Mouse (Mus musculus) mature B cell (primary cell): ENCODE data around the gene Mthfd2.
"Not testable (repeated sequence)": the region's sequence is repeated elsewhere in the genome, so short reads cannot be mapped to it uniquely, and the experiment has no call there.

Source experiments
- in situ Hi-C: fragments of 300-500 bp; cut with MboI; formaldehyde crosslinking; loops from 2 replicates; pipeline ENCODE4 v1.14.3; 2019

Mthfd2 gene

GRCm38 (mm10) chr6:83325525-83326393 is at the start of gene Mthfd2, which contains the start of gene Mob1a:
TSS of gene Mthfd2 (minus strand) at chr6:83325908.
TSS of gene Mob1a (plus strand) at chr6:83326016.
- in situ Hi-C loops: no loop called here

DNA sequence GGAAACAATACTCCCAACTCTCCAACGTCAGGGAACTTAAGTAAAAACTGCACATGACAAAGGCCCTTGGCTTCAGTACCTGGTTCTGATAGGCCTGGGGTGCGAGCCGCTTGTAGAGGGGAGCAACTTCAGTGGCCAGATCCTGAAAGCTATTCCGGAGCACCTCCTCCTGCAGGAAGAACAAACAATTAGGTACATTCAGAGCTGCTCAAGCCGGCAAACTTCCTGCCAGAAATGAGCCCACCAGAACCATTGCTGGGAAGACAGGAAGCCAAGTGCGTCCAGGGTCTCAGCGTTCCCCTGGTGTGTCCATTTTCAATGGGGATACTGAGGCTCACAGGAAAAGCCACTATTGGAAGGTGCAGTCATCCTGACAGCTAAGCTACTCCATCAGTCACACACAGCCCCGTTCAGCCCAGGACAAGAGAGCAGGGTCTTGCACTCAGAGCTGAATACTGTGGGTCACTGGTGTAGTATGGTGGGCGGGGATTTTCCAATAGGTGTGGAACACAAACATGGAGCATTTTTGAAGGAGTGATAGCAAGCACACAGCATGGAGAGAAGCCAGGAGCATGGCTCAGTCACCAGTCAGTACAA is 48.1 kb upstream of the Mthfd2 start:
- in situ Hi-C loops: no loop called here

GRCm38 (mm10) chr6:83371350-83371749 is 45.6 kb upstream of the Mthfd2 start:
- in situ Hi-C loops: no loop called here

DNA sequence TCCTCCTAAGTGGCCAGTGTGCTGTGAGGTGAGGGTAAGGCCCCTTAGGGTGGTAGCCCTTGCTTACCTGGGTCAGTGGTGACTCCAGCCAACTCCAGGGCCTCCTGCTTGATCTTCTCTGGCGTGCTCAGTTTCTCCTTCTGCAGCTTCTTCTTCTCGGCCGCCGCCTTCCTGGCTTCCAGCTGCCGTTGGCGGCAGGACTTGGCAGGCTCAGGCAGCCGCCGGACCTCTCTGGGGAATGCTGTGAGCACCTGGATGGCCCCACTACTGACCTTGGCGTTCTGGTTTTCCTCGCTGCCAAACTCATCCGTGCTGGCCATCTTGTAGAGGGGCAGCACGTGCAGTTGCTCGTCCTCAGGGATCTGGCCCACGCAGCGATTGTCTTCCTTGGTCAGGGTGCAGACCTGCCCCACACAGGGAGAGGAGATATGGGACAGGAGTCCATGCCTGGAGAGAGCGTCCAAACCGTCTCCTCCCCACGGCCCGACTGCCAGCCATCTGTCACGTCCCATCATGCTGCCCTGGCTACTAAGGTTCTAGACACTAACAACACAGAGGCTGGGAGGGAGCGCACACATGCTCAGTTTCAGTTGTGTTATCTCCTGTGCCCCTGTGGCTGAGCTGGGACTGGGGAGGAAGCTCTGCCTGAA is 44.7 kb upstream of the Mthfd2 start:
- in situ Hi-C loops: no loop called here

DNA sequence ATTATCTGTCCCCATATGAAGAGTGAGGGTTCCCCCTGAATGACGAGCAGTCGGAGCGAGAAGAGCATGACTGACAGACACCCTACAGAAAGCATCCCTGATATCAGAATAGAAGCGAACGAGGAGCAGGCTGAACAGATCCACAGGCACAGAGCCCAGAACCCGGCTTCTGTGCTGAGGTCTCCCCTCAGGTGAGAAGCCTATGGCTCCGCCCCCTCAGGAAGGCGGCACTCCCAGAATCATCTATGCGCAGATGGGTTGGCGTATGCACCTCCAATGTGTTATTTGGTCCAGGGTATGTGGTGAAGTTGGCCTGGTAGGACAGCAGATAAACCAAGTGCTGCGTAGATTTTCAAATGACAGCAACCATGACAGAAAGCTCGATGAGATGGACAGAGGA is 37.4 kb upstream of the Mthfd2 start:
- in situ Hi-C loops: no loop called here

- in situ Hi-C loops: no loop called here
Observed at GRCm38 (mm10) chr6:83361523-83362248, 36.0 kb upstream of the Mthfd2 start.

GRCm38 (mm10) chr6:83357436-83357835 is 31.7 kb upstream of the Mthfd2 start:
- in situ Hi-C loops: loop anchor here (5.0 kb wide), 1 partner anchor 155 kb away; no protein-coding TSS in a partner anchor

DNA sequence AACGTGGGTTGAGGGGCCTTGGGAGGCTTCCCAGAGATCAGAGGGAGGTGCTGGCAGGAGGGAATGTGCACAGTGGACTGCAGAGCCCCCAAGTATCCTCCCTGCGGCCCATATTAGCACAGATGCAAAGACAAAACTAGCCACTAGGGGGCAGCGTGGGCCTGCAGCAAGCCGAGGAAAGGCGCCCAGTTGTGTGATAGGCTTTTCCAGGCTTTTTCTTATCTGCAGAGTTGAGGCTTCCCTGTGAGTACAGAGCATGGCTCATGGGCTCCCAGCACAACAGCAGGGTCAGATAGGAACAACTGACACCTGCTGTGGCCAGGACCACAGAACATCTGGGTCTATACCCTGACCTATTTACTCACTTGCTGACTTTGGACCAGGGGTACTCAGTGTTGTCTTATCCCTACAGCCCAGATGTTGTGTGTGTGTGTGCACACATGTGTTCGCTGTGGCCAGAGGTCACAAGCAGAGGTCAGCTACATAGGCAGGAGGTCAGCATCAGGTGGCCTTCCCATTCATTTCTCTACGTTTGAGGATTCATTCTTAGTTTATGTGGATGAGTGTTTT is 30.9 kb upstream of the Mthfd2 start:
- in situ Hi-C loops: loop anchor here (5.0 kb wide), 1 partner anchor 156 kb away; no protein-coding TSS in a partner anchor

DNA sequence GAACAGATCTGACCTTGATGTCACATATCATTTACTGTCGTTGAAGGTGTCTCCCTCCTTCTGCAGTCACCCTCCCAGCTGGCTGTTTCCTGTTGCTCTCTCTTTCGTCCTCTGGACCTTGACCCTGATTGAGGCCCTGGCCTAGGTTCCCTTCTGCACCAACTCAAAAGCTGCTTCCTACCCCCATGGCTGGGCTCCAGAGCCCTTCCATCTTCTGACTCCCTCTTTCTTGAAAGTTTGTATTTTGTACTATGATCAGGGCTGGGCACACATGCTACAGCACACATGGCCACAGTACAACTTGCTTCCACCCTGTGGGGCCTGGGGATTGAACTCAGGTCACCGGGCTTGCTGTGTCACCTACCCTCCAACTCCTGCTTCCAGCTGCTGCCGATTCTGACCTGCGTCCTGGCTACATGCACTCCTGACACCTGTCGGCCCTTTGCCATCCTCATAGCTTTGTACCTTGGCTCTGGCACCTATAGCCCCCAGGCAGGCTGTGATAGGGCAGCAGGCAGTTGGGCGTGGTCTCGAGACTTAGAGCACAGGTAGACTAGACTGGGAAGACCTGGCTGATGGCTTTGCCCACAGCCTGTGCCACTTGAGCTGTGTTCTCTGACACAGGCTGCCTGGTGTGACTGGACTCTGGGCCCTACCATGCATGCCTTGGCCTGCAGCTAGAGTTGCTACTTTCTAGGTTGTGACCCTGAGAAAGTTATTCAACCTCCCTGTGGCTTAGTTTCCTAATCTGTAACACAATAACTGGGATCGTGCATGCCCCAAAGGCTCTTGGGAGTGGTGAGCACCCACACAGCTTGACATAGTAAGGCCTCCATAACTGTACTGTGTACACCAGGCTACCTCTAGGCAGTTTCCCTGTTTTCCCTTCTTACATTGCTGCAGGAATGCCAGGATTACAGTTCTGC is 29.4 kb upstream of the Mthfd2 start:
- in situ Hi-C loops: loop anchor here (5.0 kb wide), 1 partner anchor 157 kb away; no protein-coding TSS in a partner anchor

DNA sequence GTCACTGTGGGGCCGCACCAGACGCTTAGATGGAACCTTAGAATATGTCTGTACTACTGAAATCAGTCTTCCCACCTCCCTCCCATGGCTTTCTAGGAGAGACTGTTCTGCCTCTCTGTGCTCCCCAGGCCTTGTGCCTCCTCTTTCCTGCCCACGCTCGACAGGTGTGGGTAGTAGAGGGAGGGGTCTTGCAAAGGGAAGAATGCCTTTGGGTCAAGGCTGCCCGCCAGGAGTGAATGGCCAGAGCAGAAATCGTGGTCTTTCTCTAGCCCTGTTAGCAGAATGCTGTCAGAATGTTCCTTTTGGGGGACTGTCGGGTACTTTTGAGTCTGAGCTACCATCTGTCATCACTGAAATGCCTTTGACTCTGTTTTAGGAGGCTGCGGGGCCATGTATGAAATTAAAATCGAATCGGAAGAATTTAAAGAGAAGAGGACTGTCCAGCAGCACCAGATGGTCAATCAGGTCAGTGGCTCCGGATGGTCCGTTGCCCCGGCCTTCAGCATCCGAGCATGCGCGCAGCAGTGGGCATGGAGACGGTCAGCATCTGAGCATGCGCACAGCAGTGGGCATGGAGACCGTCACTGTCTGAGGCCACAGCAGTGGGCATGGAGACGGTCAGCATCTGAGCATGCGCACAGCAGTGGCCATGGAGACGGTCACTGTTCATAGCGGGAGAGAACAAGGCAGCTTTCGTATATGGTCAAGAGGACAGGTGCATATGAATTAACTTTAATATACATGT is 27.1 kb upstream of the Mthfd2 start:
- in situ Hi-C loops: no loop called here

DNA sequence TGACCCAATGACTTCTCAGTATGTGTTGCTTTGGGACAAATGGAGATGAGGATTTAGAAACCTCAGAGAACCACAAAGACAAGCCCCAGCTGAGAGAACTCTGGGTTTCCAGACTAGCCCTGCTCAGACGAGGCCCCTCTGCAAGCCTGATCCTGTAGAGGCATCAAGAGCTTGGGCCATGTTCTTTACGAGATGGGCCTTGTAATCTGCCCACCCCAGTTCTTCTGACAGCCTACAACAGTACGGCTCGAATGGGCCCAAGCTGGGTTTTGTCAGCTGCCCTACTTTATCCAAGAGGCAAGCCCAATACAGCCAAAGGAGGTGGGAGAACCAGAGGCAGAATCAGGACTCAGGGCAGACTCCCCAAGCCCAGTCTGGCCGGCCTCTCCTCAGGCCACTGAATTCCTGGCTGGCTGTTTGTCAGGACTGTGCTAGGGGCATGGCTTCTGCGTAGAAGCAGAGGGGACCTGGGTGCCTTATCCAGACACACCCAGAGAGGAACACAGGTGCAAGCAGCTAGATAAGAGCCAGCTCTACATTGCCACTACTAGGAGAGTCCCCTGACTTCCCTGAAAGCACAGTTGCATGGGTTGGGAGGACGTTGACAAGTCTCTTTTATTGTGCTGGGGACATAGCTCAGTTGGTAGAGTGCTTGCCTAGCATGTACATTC is 25.9 kb upstream of the Mthfd2 start:
- in situ Hi-C loops: no loop called here

- in situ Hi-C loops: no loop called here
Observed at GRCm38 (mm10) chr6:83350851-83351405, 25.2 kb upstream of the Mthfd2 start.

- in situ Hi-C loops: no loop called here
Observed at GRCm38 (mm10) chr6:83350172-83350571, 24.5 kb upstream of the Mthfd2 start.

DNA sequence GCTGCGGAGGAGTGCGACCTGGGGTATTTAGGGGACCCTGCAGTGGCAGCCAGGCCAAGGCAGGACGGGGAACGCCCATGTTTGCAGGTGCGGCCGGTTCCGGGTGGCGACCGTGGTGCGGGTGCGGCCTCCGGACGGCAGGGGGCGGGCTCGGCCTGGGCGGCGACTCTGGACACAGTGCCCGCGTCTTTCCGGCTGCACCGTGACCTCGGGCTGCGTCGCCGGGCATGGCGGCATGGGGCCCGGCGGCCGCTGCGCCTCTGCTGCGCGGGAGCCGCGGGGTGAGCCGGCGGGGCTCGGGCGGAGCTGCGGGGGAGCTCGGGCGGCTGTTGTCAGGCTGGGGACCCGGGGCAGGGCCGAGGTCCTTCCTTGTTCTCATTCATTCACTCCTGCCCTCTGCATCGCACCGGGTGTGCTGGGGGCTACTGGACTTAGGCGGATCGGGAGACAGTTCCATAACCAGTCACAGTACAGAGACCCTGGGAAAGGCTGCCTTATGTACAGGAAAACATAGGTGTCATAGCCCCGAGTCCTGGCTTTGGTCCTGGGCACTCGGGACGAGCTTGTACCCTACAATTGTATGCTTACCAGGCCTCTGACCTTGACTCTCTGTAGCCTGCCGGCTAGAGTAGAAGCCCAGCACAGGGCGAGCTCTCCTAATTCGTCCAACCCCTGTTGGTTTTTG is 23.7 kb upstream of the Mthfd2 start:
- in situ Hi-C loops: no loop called here

- in situ Hi-C loops: no loop called here
Observed at GRCm38 (mm10) chr6:83348873-83349272, 23.2 kb upstream of the Mthfd2 start, which contains the start of gene Bola3. TSS of gene Bola3 (plus strand) at chr6:83349147.

GRCm38 (mm10) chr6:83347916-83348315 is 22.2 kb upstream of the Mthfd2 start:
- in situ Hi-C loops: no loop called here

DNA sequence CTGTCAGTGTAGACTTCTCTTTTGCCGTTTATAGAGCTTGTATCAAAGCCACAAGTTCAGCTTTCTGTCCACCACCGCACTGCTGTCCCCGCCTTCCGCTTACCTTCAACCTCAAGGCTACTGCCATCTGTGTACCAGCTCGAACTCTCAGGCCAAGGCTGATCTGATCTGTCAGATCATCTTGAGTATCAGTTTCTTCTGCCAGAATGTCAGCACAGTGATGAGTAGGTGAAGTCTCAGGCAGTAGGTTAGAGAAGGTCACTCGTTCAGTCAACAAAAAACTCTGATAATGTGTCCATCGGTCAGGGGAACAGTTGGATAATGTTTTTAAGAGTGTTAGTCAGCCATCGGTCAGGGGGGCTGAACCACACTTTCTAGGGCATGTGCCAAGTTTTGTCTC is 19.6 kb upstream of the Mthfd2 start:
- in situ Hi-C loops: not testable (repeated sequence)

GRCm38 (mm10) chr6:83342957-83343356 is 17.2 kb upstream of the Mthfd2 start:
- in situ Hi-C loops: no loop called here
